Mouse (Mus musculus) heart, postnatal 0 days (tissue): ENCODE results near the gene Itgam. TPM values are rescaled to one million over a fixed set of nuclear protein-coding genes. Genes with fewer than 3 reads are reported as not detected.
"Not testable (repeated sequence)": the region's sequence is repeated elsewhere in the genome, so short reads cannot be mapped to it uniquely, and the experiment has no call there.

ENCODE experiments used
- ATAC-seq: fragments of 200-750 bp; cut with Nextera tagmentation; 2 replicates; pipeline ENCODE4 v1.8.0; 2017; ENCODE audit warnings: low read depth, moderate number of reproducible peaks, moderate library complexity; ENCODE audit not compliant: insufficient read depth
- DNase-seq: peaks from one replicate; pipeline ENCODE4 v3.0.0-alpha.2; 2016; ENCODE audit warnings: low spot score
- H3K27ac ChIP-seq: fragments of 300-500 bp; sonication (generic); 2 replicates; pipeline ENCODE4 v1.5.1; 2014; ENCODE audit warnings: low read depth, mild to moderate bottlenecking
- H3K27me3 ChIP-seq: fragments of 300-500 bp; sonication (generic); 2 replicates; pipeline ENCODE4 v1.6.1; 2014; ENCODE audit warnings: low read length, mixed read lengths; ENCODE audit not compliant: control insufficient read depth, insufficient read depth
- H3K36me3 ChIP-seq: fragments of 300-500 bp; sonication (generic); replicated peaks from 2 replicates; pipeline ENCODE4 v1.6.1; 2014; ENCODE audit warnings: low read length, mixed read lengths; ENCODE audit not compliant: control insufficient read depth, insufficient read depth
- H3K4me1 ChIP-seq: fragments of 300-500 bp; sonication (generic); 2 replicates; pipeline ENCODE4 v1.6.1; 2014; ENCODE audit warnings: antibody characterized with exemption; ENCODE audit not compliant: control insufficient read depth, insufficient read depth
- H3K4me2 ChIP-seq: fragments of 300-500 bp; sonication (generic); 2 replicates; pipeline ENCODE4 v1.6.1; 2014; ENCODE audit warnings: low read depth, mild to moderate bottlenecking, low read length, moderate library complexity
- H3K4me3 ChIP-seq: fragments of 300-500 bp; sonication (generic); 2 replicates; pipeline ENCODE4 v1.5.1; 2014; ENCODE audit warnings: low read depth, low read length
- H3K9ac ChIP-seq: fragments of 300-500 bp; sonication (generic); replicated peaks from 2 replicates; pipeline ENCODE4 v1.6.1; 2014; ENCODE audit warnings: low read depth, low read length, mixed read lengths
- H3K9me3 ChIP-seq: fragments of 300-500 bp; sonication (generic); replicated peaks from 2 replicates; pipeline ENCODE4 v1.6.1; 2016; ENCODE audit warnings: low read length; ENCODE audit not compliant: control insufficient read depth
- CTCF ChIP-seq: IDR thresholded peaks from 2 replicates; pipeline ENCODE4 v1.5.1; 2016; ENCODE audit warnings: antibody characterized with exemption, control low read depth, low read depth
- EP300 ChIP-seq: IDR thresholded peaks from 2 replicates; pipeline ENCODE4 v1.6.1; 2016; ENCODE audit warnings: antibody characterized with exemption, low read depth
- WGBS: fragments of 180-500 bp; shearing (Covaris S2); extraction: QIAGEN DNeasy Blood & Tissue Kit; methylation state at CpG from one replicate; pipeline ENCODE4 v1.1.7; 2014; 5-methylcytosine and 5-hydroxymethylcytosine counted together
- polyA plus RNA-seq: library from polyadenylated mRNA; unstranded; fragments of >200 nt; fragmentation: Nextera tagmentation; extraction: Ambion mirVana; gene quantifications from 2 replicates; pipeline ENCODE4 v1.2.1, GENCODE M21; 2015
- total RNA-seq: library from RNA; depleted of rRNA; stranded (reverse); fragments of >200 nt; gene quantifications from 2 replicates; pipeline ENCODE4 v1.2.3, GENCODE M21; 2014; ENCODE audit warnings: low replicate concordance; rRNA removed

Itgam gene
- total and polyA plus RNA-seq, 2 experiments from 2014 or later = 0.38 to 0.53 TPM

DNA sequence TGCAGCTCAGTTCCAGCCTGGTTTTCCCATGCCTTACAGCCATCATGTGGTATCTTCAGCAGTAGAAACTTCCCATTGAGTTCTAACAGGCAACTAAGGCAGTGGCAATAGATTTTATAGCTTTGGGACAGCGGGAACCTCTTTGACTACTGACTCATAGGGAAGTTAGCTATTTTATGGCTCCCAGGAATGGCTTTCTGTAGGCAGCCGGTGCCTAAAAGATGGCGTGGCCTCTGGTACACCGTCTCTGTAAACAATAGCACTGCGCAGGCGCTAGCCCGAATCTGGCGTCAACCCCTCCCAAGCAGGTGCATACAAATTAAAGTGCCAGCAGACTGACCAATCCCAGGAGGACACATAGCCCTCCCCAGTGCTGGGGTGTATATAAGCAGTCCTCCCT lies 88.5 kb downstream of the Itgam start:
- no peaks in the 10 kb centered on the region for H3K36me3 ChIP-seq
- no peak overlapping the region for H3K9ac ChIP-seq
- no peak overlapping the region for H3K27ac ChIP-seq
- ATAC-seq (no peak), DNase-seq (no peak)
- H3K4me3 ChIP-seq = no peak overlapping the region
- WGBS = 88% methylated on average over 8 of the region's 8 CpGs
- no peaks in the 10 kb centered on the region for H3K4me1 ChIP-seq
- H3K27me3 ChIP-seq = no peaks in the 10 kb centered on the region
- TF ChIP-seq CTCF = no peak
- no peak for TF ChIP-seq EP300
- H3K4me2 ChIP-seq = no peak overlapping the region
- H3K9me3 ChIP-seq = no peaks in the 10 kb centered on the region

DNA sequence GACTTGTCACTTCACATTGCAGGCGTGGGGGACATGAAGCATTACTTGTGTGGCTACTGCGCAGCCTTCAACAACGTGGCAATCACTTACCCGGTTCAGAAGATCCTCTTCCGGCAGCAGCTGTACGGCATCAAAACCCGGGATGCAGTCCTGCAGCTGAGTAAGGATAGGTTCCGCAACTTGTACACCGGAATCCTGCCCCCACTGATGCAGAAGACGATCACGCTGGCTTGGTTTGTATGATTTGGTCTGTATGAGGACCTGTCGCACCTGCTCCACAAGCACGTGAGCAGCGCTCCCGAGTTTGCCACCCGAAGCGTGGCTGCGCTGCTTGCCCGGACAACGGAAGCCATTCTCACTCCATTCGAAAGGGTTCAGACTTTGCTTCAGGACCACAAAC lies 91.6 kb downstream of the Itgam start, which contains the start of gene Itgad:
TSS of gene Itgad (plus strand) at position 301 of the 400 bp plus-strand sequence.
- Histone ChIP-seq H3K27ac (no peak within 1 kb of the TSS), H3K4me2 (peak within 1 kb of the TSS; percentile 55), H3K4me3 (peak within 1 kb of the TSS; percentile 9; the same call in 1 of the 2 replicates)

DNA sequence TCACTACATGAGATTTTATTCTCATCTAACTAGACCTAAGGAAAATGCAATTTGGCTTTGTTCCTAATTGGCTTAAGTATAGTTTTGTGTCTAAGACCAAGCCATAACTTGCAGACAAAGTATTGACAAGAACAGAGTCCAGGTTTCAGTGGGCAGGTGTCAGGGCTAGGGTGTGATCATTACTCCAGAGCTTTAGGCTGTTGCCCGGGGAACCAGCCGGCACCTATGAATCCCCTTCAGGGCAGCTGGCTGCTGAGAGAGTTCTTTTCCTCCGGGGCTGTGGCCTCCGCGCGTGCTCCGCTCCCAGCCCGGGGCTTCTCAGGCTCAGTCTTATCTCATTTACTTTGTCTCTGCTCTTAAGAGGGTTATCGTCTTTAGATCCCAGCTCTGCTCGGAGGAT lies 92.5 kb downstream of the Itgam start:
- no peaks in the 10 kb centered on the region for H3K9me3 ChIP-seq
- H3K4me2 ChIP-seq = peak overlapping the region; percentile 55
- ATAC-seq (no peak), DNase-seq (peak; percentile 10)
- H3K27me3 ChIP-seq = no peaks in the 10 kb centered on the region
- WGBS = 22% methylated on average over 10 of the region's 10 CpGs
- H3K9ac ChIP-seq = no peak overlapping the region; the same call in 1 of the 2 replicates
- no peaks in the 10 kb centered on the region for H3K36me3 ChIP-seq
- TF ChIP-seq CTCF (no peak), EP300 (no peak)
- H3K4me1 ChIP-seq = no peaks in the 10 kb centered on the region
- H3K27ac ChIP-seq = no peak overlapping the region
- peak overlapping the region; percentile 9; the same call in 1 of the 2 replicates for H3K4me3 ChIP-seq

More for the DNA sequence above, 91.6 kb downstream of the Itgam start, which contains the start of gene Itgad:
- ATAC-seq (no peak), DNase-seq (no peak)
- TF ChIP-seq CTCF (no peak), EP300 (no peak)
- Histone ChIP-seq H3K36me3 (no peaks in the 10 kb centered on the region), H3K4me1 (no peaks in the 10 kb centered on the region), H3K9ac (no peak within 1 kb of the TSS; the same call in 1 of the 2 replicates), H3K27me3 (no peaks in the 10 kb centered on the region), H3K9me3 (no peaks in the 10 kb centered on the region)
- 91% methylated on average over 21 of the region's 21 CpGs for WGBS

DNA sequence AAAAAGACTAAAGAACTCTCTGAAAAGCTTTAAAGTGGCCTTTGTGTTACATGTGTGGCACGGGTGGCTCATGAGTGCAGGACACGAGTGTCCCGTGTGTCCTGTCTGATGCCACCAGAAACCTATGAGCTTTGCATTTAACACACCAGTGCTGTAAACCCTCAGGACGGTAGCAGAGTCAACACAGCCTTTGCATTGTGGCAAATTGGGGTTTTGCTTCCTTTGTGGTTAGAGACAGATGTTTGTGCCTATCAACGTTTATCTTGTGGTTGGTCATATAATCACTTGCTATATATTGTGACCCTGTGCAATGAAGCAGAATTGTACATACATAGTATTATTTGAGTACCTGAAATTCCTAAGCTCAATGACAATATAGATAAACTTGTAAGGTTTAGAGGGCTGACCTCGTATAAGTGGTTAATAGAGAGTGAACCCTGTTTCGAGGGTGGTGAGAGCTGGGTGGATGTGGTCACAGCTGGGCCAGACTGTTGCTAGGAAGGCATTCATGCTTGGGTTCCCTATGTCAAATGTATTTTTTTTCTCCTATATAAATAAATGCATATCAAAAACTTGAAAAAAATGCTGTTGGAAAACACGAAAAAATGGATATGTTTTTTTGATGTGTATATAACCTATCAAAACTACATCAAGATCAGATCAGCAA lies 96.4 kb downstream of the Itgam start:
- not testable (repeated sequence) for H3K36me3 ChIP-seq, H3K27ac ChIP-seq, H3K9ac ChIP-seq, DNase-seq, H3K4me3 ChIP-seq, H3K9me3 ChIP-seq, H3K4me2 ChIP-seq, H3K27me3 ChIP-seq, H3K4me1 ChIP-seq, ATAC-seq
- whole genome bisulfite sequencing = 75% methylated on average over 8 of the region's 8 CpGs

DNA sequence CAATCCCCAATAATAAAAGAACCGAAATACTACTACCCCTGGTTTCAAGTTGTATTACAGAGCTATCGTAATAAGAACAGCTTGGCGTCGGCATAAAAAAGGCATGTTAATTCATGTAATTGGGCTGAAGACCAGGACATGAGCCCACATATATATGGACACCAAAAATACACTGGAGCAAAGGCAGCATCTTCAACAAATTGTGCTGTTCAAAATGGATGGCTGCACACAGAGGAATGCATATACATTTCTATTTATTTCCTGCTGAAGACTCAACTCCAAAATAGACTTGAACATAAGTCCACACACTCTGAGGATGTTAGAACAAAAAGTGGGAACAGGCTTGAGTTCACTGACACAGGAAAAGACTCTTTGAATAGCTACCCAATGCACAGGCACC lies 101.6 kb downstream of the Itgam start:
- no peak for TF ChIP-seq EP300
- TF ChIP-seq CTCF = no peak
- Histone ChIP-seq H3K9me3 (no peaks in the 10 kb centered on the region), H3K36me3 (no peaks in the 10 kb centered on the region), H3K27ac (no peak overlapping the region), H3K4me2 (no peak overlapping the region), H3K9ac (no peak overlapping the region), H3K4me3 (no peak overlapping the region), H3K4me1 (no peaks in the 10 kb centered on the region), H3K27me3 (no peaks in the 10 kb centered on the region)
- 89% methylated on average over 4 of the region's 4 CpGs for WGBS
- ATAC-seq = no peak
- no peak for DNase-seq

DNA sequence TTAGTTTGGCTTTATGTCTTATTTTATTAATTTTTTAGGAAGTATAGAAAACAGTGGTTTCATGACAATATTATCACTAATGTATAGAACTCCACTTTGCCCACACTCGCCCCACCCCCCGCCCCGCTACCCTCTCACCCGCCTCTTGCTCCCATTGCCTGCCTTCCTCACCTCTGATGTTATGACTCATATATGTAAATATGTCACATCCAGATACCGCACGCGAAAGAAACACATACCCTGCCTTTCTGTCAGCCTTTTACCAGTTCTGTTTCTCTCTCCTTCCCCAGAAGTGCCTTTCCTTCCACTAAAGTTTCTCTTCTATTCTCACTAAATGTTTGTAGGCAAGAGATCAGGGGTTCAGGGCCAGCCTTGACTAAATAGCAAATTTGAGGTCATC lies 104.0 kb downstream of the Itgam start:
- no peak overlapping the region for H3K4me3 ChIP-seq
- WGBS = 81% methylated on average over 7 of the region's 7 CpGs
- H3K27ac ChIP-seq = no peak overlapping the region
- no peak overlapping the region for H3K4me2 ChIP-seq
- H3K9me3 ChIP-seq = no peaks in the 10 kb centered on the region
- no peaks in the 10 kb centered on the region for H3K36me3 ChIP-seq
- H3K27me3 ChIP-seq = no peaks in the 10 kb centered on the region
- DNase-seq (no peak), ATAC-seq (no peak)
- no peak overlapping the region for H3K9ac ChIP-seq
- H3K4me1 ChIP-seq = no peaks in the 10 kb centered on the region
- TF ChIP-seq CTCF = no peak
- TF ChIP-seq EP300 = no peak

Other genes with a start within 250 kb of the Itgam start
- 4.5 and 14.5 TPM in 2 replicates for gene Stx4a, start 238.3 kb upstream of the Itgam start, total RNA-seq
- 44.7 and 46.5 TPM in 2 replicates for gene Stx4a, start 238.3 kb upstream of the Itgam start, polyA plus RNA-seq
- gene Stx1b, start 238.1 kb upstream of the Itgam start, total RNA-seq = 0.15 and 0.19 TPM in 2 replicates
- gene Stx1b, start 238.1 kb upstream of the Itgam start, polyA plus RNA-seq = 0.38 and 0.51 TPM in 2 replicates
- gene Zfp646, start 186.4 kb upstream of the Itgam start, total RNA-seq = 19.5 and 25.4 TPM in 2 replicates
- 2.7 and 3.0 TPM in 2 replicates for gene Zfp646, start 186.4 kb upstream of the Itgam start, polyA plus RNA-seq
- 3.2 and 4.8 TPM in 2 replicates for gene Zfp668, start 185.8 kb upstream of the Itgam start, total RNA-seq
- gene Zfp668, start 185.8 kb upstream of the Itgam start, polyA plus RNA-seq = 6.1 and 7.1 TPM in 2 replicates
- 0.12 TPM in 1 of 2 replicates, not detected in the other for gene Prss53, start 171.7 kb upstream of the Itgam start, total RNA-seq
- 0.26 and 0.66 TPM in 2 replicates for gene Prss53, start 171.7 kb upstream of the Itgam start, polyA plus RNA-seq
- 1.1 TPM in 1 of 2 replicates, not detected in the other for gene Gm21974, start 167.2 kb upstream of the Itgam start, total RNA-seq
- not detected in 2 replicates for gene Gm21974, start 167.2 kb upstream of the Itgam start, polyA plus RNA-seq
- 36.8 and 59.1 TPM in 2 replicates for gene Vkorc1, start 167.0 kb upstream of the Itgam start, total RNA-seq
- gene Vkorc1, start 167.0 kb upstream of the Itgam start, polyA plus RNA-seq = 70.4 and 85.8 TPM in 2 replicates
- 117 and 196 TPM in 2 replicates for gene Bckdk, start 158.6 kb upstream of the Itgam start, total RNA-seq
- 128 and 131 TPM in 2 replicates for gene Bckdk, start 158.6 kb upstream of the Itgam start, polyA plus RNA-seq
- gene Kat8, start 150.1 kb upstream of the Itgam start, total RNA-seq = 14.4 and 22.6 TPM in 2 replicates
- gene Kat8, start 150.1 kb upstream of the Itgam start, polyA plus RNA-seq = 17.0 and 20.4 TPM in 2 replicates
- gene Prss8, start 132.5 kb upstream of the Itgam start, total RNA-seq = 0.73 and 8.1 TPM in 2 replicates
- 0.18 and 0.34 TPM in 2 replicates for gene Prss8, start 132.5 kb upstream of the Itgam start, polyA plus RNA-seq
- 14.2 and 17.5 TPM in 2 replicates for gene Prss36, start 115.9 kb upstream of the Itgam start, total RNA-seq
- gene Prss36, start 115.9 kb upstream of the Itgam start, polyA plus RNA-seq = 10.1 and 10.2 TPM in 2 replicates
- 25.8 and 33.4 TPM in 2 replicates for gene Fus, start 95.2 kb upstream of the Itgam start, total RNA-seq
- 134 and 175 TPM in 2 replicates for gene Fus, start 95.2 kb upstream of the Itgam start, polyA plus RNA-seq
- 30.7 and 89.6 TPM in 2 replicates for gene Pycard, start 68.8 kb upstream of the Itgam start, total RNA-seq
- gene Pycard, start 68.8 kb upstream of the Itgam start, polyA plus RNA-seq = 43.0 and 46.4 TPM in 2 replicates
- 22.8 and 52.7 TPM in 2 replicates for gene Trim72, start 58.7 kb upstream of the Itgam start, total RNA-seq
- 2.2 and 2.3 TPM in 2 replicates for gene Trim72, start 58.7 kb upstream of the Itgam start, polyA plus RNA-seq
- gene Gm49368, start within 50 bp of the Itgam start, total RNA-seq = not detected in 2 replicates
- gene Gm49368, start within 50 bp of the Itgam start, polyA plus RNA-seq = not detected in 2 replicates
- gene Itgax, start 66.9 kb downstream of the Itgam start, total RNA-seq = 0.70 TPM in 1 of 2 replicates, not detected in the other
- 0.12 and 0.19 TPM in 2 replicates for gene Itgax, start 66.9 kb downstream of the Itgam start, polyA plus RNA-seq
- gene Itgad, start 91.7 kb downstream of the Itgam start, total RNA-seq = not detected in 2 replicates
- gene Itgad, start 91.7 kb downstream of the Itgam start, polyA plus RNA-seq = 0.25 TPM in 1 of 2 replicates, not detected in the other
- gene Cox6a2, start 143.7 kb downstream of the Itgam start, total RNA-seq = 1,202 and 1,223 TPM in 2 replicates
- 3,388 and 3,605 TPM in 2 replicates for gene Cox6a2, start 143.7 kb downstream of the Itgam start, polyA plus RNA-seq
- 18.9 and 32.0 TPM in 2 replicates for gene Armc5, start 174.7 kb downstream of the Itgam start, total RNA-seq
- gene Armc5, start 174.7 kb downstream of the Itgam start, polyA plus RNA-seq = 8.3 and 8.9 TPM in 2 replicates
- 3.6 and 3.9 TPM in 2 replicates for gene 9130023H24Rik, start 175.4 kb downstream of the Itgam start, total RNA-seq
- gene 9130023H24Rik, start 175.4 kb downstream of the Itgam start, polyA plus RNA-seq = 4.4 and 5.1 TPM in 2 replicates
- 84.6 and 93.8 TPM in 2 replicates for gene Tgfb1i1, start 184.2 kb downstream of the Itgam start, total RNA-seq
- 97.5 and 112 TPM in 2 replicates for gene Tgfb1i1, start 184.2 kb downstream of the Itgam start, polyA plus RNA-seq
- not detected in 2 replicates for gene Slc5a2, start 203.0 kb downstream of the Itgam start, total RNA-seq
- 0.20 and 0.30 TPM in 2 replicates for gene Slc5a2, start 203.0 kb downstream of the Itgam start, polyA plus RNA-seq
- 14.1 and 22.4 TPM in 2 replicates for gene BC017158, start 235.5 kb downstream of the Itgam start, total RNA-seq
- gene BC017158, start 235.5 kb downstream of the Itgam start, polyA plus RNA-seq = 5.8 and 6.8 TPM in 2 replicates